Mouse (Mus musculus) intestine, embryonic 14.5 days (tissue): ENCODE results near the gene Osgep. TPM values are rescaled to one million over a fixed set of nuclear protein-coding genes. Genes with fewer than 3 reads are reported as not detected.

ENCODE experiments used
- ATAC-seq: fragments of 200-750 bp; cut with Nextera tagmentation; replicated peaks from 2 replicates; pipeline ENCODE4 v1.8.0; 2017; ENCODE audit warnings: low read depth, moderate number of reproducible peaks, moderate TSS enrichment, moderate library complexity; ENCODE audit not compliant: low FRiP score, low TSS enrichment
- DNase-seq: peaks from one replicate; pipeline ENCODE4 v3.0.0-alpha.2; 2018; ENCODE audit warnings: low spot score
- H3K27ac ChIP-seq: fragments of 300-500 bp; sonication (generic); 2 replicates; pipeline ENCODE4 v1.5.1; 2014; ENCODE audit warnings: low read depth, mild to moderate bottlenecking, control low read depth
- H3K27me3 ChIP-seq: fragments of 300-500 bp; sonication (generic); replicated peaks from 2 replicates; pipeline ENCODE4 v1.6.1; 2014; ENCODE audit warnings: low read length, control low read depth; ENCODE audit not compliant: control insufficient read depth, insufficient read depth
- H3K36me3 ChIP-seq: fragments of 300-500 bp; sonication (generic); 2 replicates; pipeline ENCODE4 v1.6.1; 2014; ENCODE audit warnings: low read length, control low read depth; ENCODE audit not compliant: control insufficient read depth, insufficient read depth
- H3K4me1 ChIP-seq: fragments of 300-500 bp; sonication (generic); replicated peaks from 2 replicates; pipeline ENCODE4 v1.6.1; 2014; ENCODE audit warnings: low read length, control low read depth, mixed read lengths; ENCODE audit not compliant: control insufficient read depth, insufficient read depth
- H3K4me2 ChIP-seq: fragments of 300-500 bp; sonication (generic); 2 replicates; pipeline ENCODE4 v1.6.1; 2014; ENCODE audit warnings: low read length
- H3K4me3 ChIP-seq: fragments of 300-500 bp; sonication (generic); 2 replicates; pipeline ENCODE4 v1.5.1; 2014; ENCODE audit warnings: low read depth, low read length, control low read depth, mixed read lengths
- H3K9ac ChIP-seq: fragments of 300-500 bp; sonication (generic); 2 replicates; pipeline ENCODE4 v1.6.1; 2014; ENCODE audit warnings: mild to moderate bottlenecking, low read length
- H3K9me3 ChIP-seq: fragments of 300-500 bp; sonication (generic); 2 replicates; pipeline ENCODE4 v1.6.1; 2016; ENCODE audit warnings: low read length, control low read depth; ENCODE audit not compliant: control insufficient read depth
- WGBS: fragments of 180-500 bp; shearing (Covaris S2); extraction: QIAGEN DNeasy Blood & Tissue Kit; methylation state at CpG from one replicate; pipeline ENCODE4 v1.1.7; 2014; 5-methylcytosine and 5-hydroxymethylcytosine counted together
- polyA plus RNA-seq: library from polyadenylated mRNA; unstranded; fragments of >200 nt; fragmentation: Nextera tagmentation; extraction: Ambion mirVana; gene quantifications from 2 replicates; pipeline ENCODE4 v1.2.1, GENCODE M21; 2014

Gene Osgep
- polyA plus RNA-seq, 1 experiment from 2014 or later = 140 TPM

GRCm38 (mm10) chr14:50876236-50876950 lies 48.3 kb downstream of the Osgep start:
- Histone ChIP-seq H3K9ac (no peak overlapping the region), H3K9me3 (no peaks in the 10 kb centered on the region), H3K27me3 (no peaks in the 10 kb centered on the region), H3K36me3 (no peaks in the 10 kb centered on the region), H3K4me2 (no peak overlapping the region), H3K27ac (no peak overlapping the region), H3K4me3 (no peak overlapping the region), H3K4me1 (no peaks in the 10 kb centered on the region)
- WGBS = 87% methylated on average over 6 of the region's 6 CpGs
- DNase-seq = no peak
- no peak for ATAC-seq

- Histone ChIP-seq H3K27ac (no peak overlapping the region), H3K27me3 (no peaks in the 10 kb centered on the region), H3K4me3 (no peak overlapping the region), H3K9me3 (no peaks in the 10 kb centered on the region), H3K4me2 (no peak overlapping the region), H3K9ac (no peak overlapping the region), H3K36me3 (no peaks in the 10 kb centered on the region), H3K4me1 (no peaks in the 10 kb centered on the region)
- DNase-seq (no peak), ATAC-seq (no peak)
- 80% methylated on average over 6 of the region's 6 CpGs for WGBS
Measured at GRCm38 (mm10) chr14:50875591-50876230, 49.0 kb downstream of the Osgep start.

GRCm38 (mm10) chr14:50875175-50875574 lies 49.5 kb downstream of the Osgep start:
- no peak for DNase-seq
- no peak for ATAC-seq
- Histone ChIP-seq H3K27ac (no peak overlapping the region), H3K36me3 (no peaks in the 10 kb centered on the region), H3K27me3 (no peaks in the 10 kb centered on the region), H3K9me3 (no peaks in the 10 kb centered on the region), H3K4me1 (no peaks in the 10 kb centered on the region), H3K4me3 (no peak overlapping the region), H3K4me2 (no peak overlapping the region), H3K9ac (no peak overlapping the region)
- 90% methylated on average over 3 of the region's 3 CpGs for WGBS

- DNase-seq (no peak), ATAC-seq (no peak)
- no peaks in the 10 kb centered on the region for H3K9me3 ChIP-seq
- no peak overlapping the region for H3K4me2 ChIP-seq
- H3K27ac ChIP-seq = no peak overlapping the region
- WGBS = 88% methylated on average over 2 of the region's 2 CpGs
- no peak overlapping the region for H3K4me3 ChIP-seq
- H3K27me3 ChIP-seq = no peaks in the 10 kb centered on the region
- no peak overlapping the region for H3K9ac ChIP-seq
- H3K4me1 ChIP-seq = no peaks in the 10 kb centered on the region
- H3K36me3 ChIP-seq = no peaks in the 10 kb centered on the region
Measured at GRCm38 (mm10) chr14:50871284-50871683, 53.4 kb downstream of the Osgep start.

- Histone ChIP-seq H3K9ac (peak overlapping the region; percentile 55; the same call in 1 of the 2 replicates), H3K27me3 (no peaks in the 10 kb centered on the region), H3K36me3 (no peaks in the 10 kb centered on the region), H3K4me1 (no peaks in the 10 kb centered on the region), H3K27ac (peak overlapping the region; percentile 74), H3K9me3 (no peaks in the 10 kb centered on the region), H3K4me2 (peak overlapping the region; percentile 62), H3K4me3 (peak overlapping the region; percentile 55)
- WGBS = 14% methylated on average over 5 of the region's 5 CpGs
- ATAC-seq (no peak; the same call in 1 of the 2 replicates), DNase-seq (no peak)
Measured at GRCm38 (mm10) chr14:50870805-50871143, 53.9 kb downstream of the Osgep start.

GRCm38 (mm10) chr14:50869889-50870804 lies 54.5 kb downstream of the Osgep start, which contains the start of gene Tep1:
TSS of gene Tep1 (minus strand) at chr14:50870560.
- no peaks in the 10 kb centered on the region for H3K4me1 ChIP-seq
- H3K27ac ChIP-seq = peak within 1 kb of the TSS; percentile 74
- DNase-seq (peak; percentile 89), ATAC-seq (peak; percentile 91)
- peak within 1 kb of the TSS; percentile 62 for H3K4me2 ChIP-seq
- WGBS = 7% methylated on average over 30 of the region's 32 CpGs
- peak within 1 kb of the TSS; percentile 55 for H3K9ac ChIP-seq
- peak within 1 kb of the TSS; percentile 55 for H3K4me3 ChIP-seq
- H3K36me3 ChIP-seq = no peaks in the 10 kb centered on the region
- H3K9me3 ChIP-seq = no peaks in the 10 kb centered on the region
- H3K27me3 ChIP-seq = no peaks in the 10 kb centered on the region

- Histone ChIP-seq H3K4me1 (no peaks in the 10 kb centered on the region), H3K4me3 (no peak overlapping the region), H3K9ac (no peak overlapping the region), H3K9me3 (no peaks in the 10 kb centered on the region), H3K36me3 (no peaks in the 10 kb centered on the region), H3K4me2 (no peak overlapping the region), H3K27me3 (no peaks in the 10 kb centered on the region), H3K27ac (no peak overlapping the region)
- DNase-seq (no peak), ATAC-seq (no peak)
- WGBS = 87% methylated on average over 5 of the region's 5 CpGs
Measured at GRCm38 (mm10) chr14:50868656-50869055, 56.0 kb downstream of the Osgep start.

- DNase-seq = no peak
Measured at GRCm38 (mm10) chr14:50868211-50868610, 56.5 kb downstream of the Osgep start.

More at GRCm38 (mm10) chr14:50868211-50868610, 56.5 kb downstream of the Osgep start:
- H3K4me1 ChIP-seq = no peaks in the 10 kb centered on the region
- no peak overlapping the region for H3K27ac ChIP-seq
- H3K27me3 ChIP-seq = no peaks in the 10 kb centered on the region
- no peak overlapping the region for H3K4me3 ChIP-seq
- WGBS = 66% methylated on average over 4 of the region's 4 CpGs
- H3K9ac ChIP-seq = no peak overlapping the region
- no peaks in the 10 kb centered on the region for H3K9me3 ChIP-seq
- H3K36me3 ChIP-seq = no peaks in the 10 kb centered on the region
- no peak overlapping the region for H3K4me2 ChIP-seq
- no peak for ATAC-seq
